Mouse (Mus musculus): ENCODE measurements at regions not wholly inside any gene's neighbourhood (a gene's known extent, or its start where the extent isn't known, plus 50 kb on each side); places are given as distances from the start of the nearest gene placed in this dataset.

GRCm38 (mm10) chr11:45174811-45175798 is 558.0 kb downstream of the Ebf1 start:
- no peak for DNase-seq (ENCODE audit: low spot score in 2 of 2)

GRCm38 (mm10) chr11:45176971-45177370 is 559.9 kb downstream of the Ebf1 start:
- no peak for DNase-seq (ENCODE audit: low spot score in 2 of 2)

- no peak for DNase-seq (ENCODE audit: low spot score in 2 of 2)
Observed at GRCm38 (mm10) chr11:45178036-45178435, 560.9 kb downstream of the Ebf1 start.

GRCm38 (mm10) chr11:45179019-45179418 is 561.9 kb downstream of the Ebf1 start:
- no peak for DNase-seq (ENCODE audit: low spot score in 2 of 2)

GRCm38 (mm10) chr11:45190601-45191370 is 573.7 kb downstream of the Ebf1 start:
- no peak for DNase-seq (ENCODE audit: low spot score in 2 of 2)

- no peak for DNase-seq (ENCODE audit: low spot score in 2 of 2)
Observed at GRCm38 (mm10) chr11:45191392-45192189, 574.5 kb downstream of the Ebf1 start.

- no peak for DNase-seq (ENCODE audit: low spot score in 2 of 2)
Observed at GRCm38 (mm10) chr11:45193319-45193718, 576.2 kb downstream of the Ebf1 start.

GRCm38 (mm10) chr11:45199520-45199919 is 582.4 kb downstream of the Ebf1 start:
- no peak for DNase-seq (ENCODE audit: low spot score in 2 of 2)

- DNase-seq (ENCODE audit: low spot score in 2 of 2), result no peak
Observed at GRCm38 (mm10) chr11:45200714-45201405, 583.7 kb downstream of the Ebf1 start.

- no peak for DNase-seq (ENCODE audit: low spot score in 2 of 2)
Observed at GRCm38 (mm10) chr11:45203446-45203845, 586.3 kb downstream of the Ebf1 start.

- no peak for DNase-seq (ENCODE audit: low spot score in 2 of 2)
Observed at GRCm38 (mm10) chr11:45206611-45207525, 589.8 kb downstream of the Ebf1 start.

GRCm38 (mm10) chr11:45214096-45214495 is 597.0 kb downstream of the Ebf1 start:
- no peak for DNase-seq (ENCODE audit: low spot score in 2 of 2)

GRCm38 (mm10) chr11:45216942-45217474 is 599.9 kb downstream of the Ebf1 start:
- DNase-seq (ENCODE audit: low spot score in 2 of 2), result no peak

GRCm38 (mm10) chr11:45219239-45219638 is 602.1 kb downstream of the Ebf1 start:
- no peak for DNase-seq (ENCODE audit: low spot score in 2 of 2)

GRCm38 (mm10) chr11:45222021-45222420 is 604.9 kb downstream of the Ebf1 start:
- no peak for DNase-seq (ENCODE audit: low spot score in 2 of 2)

- DNase-seq (ENCODE audit: low spot score in 2 of 2), result no peak
Observed at GRCm38 (mm10) chr11:45235476-45236412, 616.1 kb upstream of the Clint1 start.

- DNase-seq (ENCODE audit: low spot score in 2 of 2), result no peak
Observed at GRCm38 (mm10) chr11:45237056-45237455, 614.8 kb upstream of the Clint1 start.

- no peak for DNase-seq (ENCODE audit: low spot score in 2 of 2)
Observed at GRCm38 (mm10) chr11:45239044-45239443, 612.8 kb upstream of the Clint1 start.

GRCm38 (mm10) chr11:45240419-45240818 is 611.4 kb upstream of the Clint1 start:
- no peak for DNase-seq (ENCODE audit: low spot score in 2 of 2)
